Mouse (Mus musculus): ENCODE measurements around the gene Dnah2. TPM values are rescaled to one million over a fixed set of nuclear protein-coding genes. Genes with fewer than 3 reads are reported as not detected.

Dnah2 gene
- polyA plus RNA-seq, 1 experiment from 2014 or later: 1.9 TPM

DNA sequence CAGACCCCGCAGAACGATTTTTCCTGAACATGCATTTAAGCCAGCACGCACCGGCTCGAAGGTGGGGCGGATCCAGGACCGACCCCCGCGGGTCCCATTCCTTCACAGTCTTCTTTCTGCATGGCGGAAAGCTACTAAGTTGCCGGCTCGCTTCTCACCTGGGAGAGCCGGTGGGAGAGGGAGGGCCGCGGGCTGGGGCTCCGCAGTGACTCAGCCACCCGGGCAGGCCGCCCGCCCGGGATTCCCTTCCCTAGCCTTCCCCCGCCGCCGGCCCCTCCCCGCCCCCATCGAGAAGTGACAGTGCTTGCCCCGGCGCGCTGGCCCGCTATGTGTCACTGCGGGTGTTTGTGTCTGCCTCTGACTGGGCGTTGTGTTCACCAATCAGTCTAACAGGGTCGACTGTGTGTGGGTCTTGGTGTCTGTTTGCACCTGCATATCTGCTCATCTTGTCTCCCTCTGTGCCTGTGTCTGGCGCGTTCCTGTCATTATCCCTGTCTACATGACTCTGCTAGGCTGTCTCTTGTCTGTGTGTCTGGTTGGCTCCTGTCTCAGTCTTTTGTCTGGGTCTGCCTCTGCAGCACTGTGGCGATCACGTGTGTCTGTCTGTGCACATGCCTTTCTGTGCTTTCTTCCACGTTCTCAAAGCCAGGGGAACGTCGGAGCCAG is 137.2 kb downstream of the Dnah2 start:
- 1% methylated on average over 39 of the region's 39 CpGs for WGBS
- H3K9me3 ChIP-seq: no peaks in the 10 kb centered on the region
- ATAC-seq (ENCODE audit: low FRiP score, low read depth): 0 out of 2 replicates have a peak, but pooled peaks have one; percentile 1
- peaks cover 23% of the 10 kb centered on the region for H3K36me3 ChIP-seq
- no peaks in the 10 kb centered on the region for H3K27me3 ChIP-seq (replicated peaks)
- peak overlapping the region; percentile 91 for H3K9ac ChIP-seq
- peak overlapping the region; percentile 88 for H3K27ac ChIP-seq
- peak overlapping the region; percentile 80 for H3K4me3 ChIP-seq
- peak overlapping the region; percentile 98 for H3K4me2 ChIP-seq (replicated peaks)
- H3K4me1 ChIP-seq: peaks cover 61% of the 10 kb centered on the region

DNA sequence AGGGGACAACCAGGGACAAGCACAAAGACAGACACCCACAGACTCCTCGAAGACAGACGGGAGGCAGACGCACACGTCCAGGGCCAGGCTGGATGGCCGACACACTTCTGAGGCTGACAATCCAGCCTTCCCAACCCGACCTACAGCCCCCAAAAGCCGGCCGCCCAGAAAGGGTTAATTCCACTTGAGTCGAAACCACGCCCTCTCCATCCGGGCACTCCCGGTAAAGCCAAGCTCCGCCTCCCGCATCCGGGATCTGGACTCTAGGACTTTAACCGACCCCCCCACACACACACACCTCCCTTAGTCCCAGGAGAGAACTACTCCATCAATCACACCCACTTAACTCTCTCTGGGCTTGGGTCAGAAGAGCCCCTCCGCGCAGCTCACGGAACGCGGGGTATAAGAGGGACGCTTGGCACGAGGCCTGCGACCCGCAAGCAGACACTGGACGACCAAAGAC is 137.8 kb downstream of the Dnah2 start:
- H3K4me3 ChIP-seq: peak overlapping the region; percentile 80
- under 1% methylated on average over 26 of the region's 26 CpGs for WGBS
- no peaks in the 10 kb centered on the region for H3K9me3 ChIP-seq
- peak; percentile 54 for ATAC-seq (ENCODE audit: low FRiP score, low read depth)
- peak overlapping the region; percentile 98 for H3K4me2 ChIP-seq (replicated peaks)
- H3K27me3 ChIP-seq (replicated peaks): no peaks in the 10 kb centered on the region
- peaks cover 29% of the 10 kb centered on the region for H3K36me3 ChIP-seq
- peaks cover 56% of the 10 kb centered on the region for H3K4me1 ChIP-seq
- H3K27ac ChIP-seq: peak overlapping the region; percentile 95
- H3K9ac ChIP-seq: peak overlapping the region; percentile 91

GRCm38 (mm10) chr11:69410310-69411072 is 138.4 kb downstream of the Dnah2 start:
- peak; percentile 18; the same call in 1 of the 2 replicates for ATAC-seq (ENCODE audit: low FRiP score, low read depth)
- H3K27ac ChIP-seq: peak overlapping the region; percentile 95
- no peaks in the 10 kb centered on the region for H3K27me3 ChIP-seq (replicated peaks)
- peaks cover 56% of the 10 kb centered on the region for H3K4me1 ChIP-seq
- peak overlapping the region; percentile 91 for H3K9ac ChIP-seq
- peak overlapping the region; percentile 98 for H3K4me2 ChIP-seq (replicated peaks)
- WGBS: under 1% methylated on average over 41 of the region's 41 CpGs
- H3K36me3 ChIP-seq: peaks cover 35% of the 10 kb centered on the region
- H3K4me3 ChIP-seq: peak overlapping the region; percentile 80
- H3K9me3 ChIP-seq: no peaks in the 10 kb centered on the region

DNA sequence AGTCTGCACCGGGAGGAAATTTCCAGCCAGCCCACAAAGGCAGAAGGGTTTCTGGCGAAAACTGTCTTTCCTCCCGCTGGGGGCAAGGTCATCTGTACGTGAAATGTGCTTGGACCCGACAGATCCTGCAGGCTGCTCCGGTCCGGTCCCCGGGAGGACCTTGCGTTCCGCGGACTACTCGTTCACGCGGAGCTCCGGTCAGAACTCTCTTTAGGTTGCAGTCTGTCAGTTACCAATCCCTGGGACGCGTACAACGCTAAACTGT is 138.9 kb downstream of the Dnah2 start:
- H3K4me3 ChIP-seq: peak overlapping the region; percentile 80
- H3K9me3 ChIP-seq: no peaks in the 10 kb centered on the region
- peak overlapping the region; percentile 95 for H3K27ac ChIP-seq
- 0% methylated on average over 18 of the region's 18 CpGs for WGBS
- no peak for ATAC-seq (ENCODE audit: low FRiP score, low read depth)
- H3K36me3 ChIP-seq: peaks cover 40% of the 10 kb centered on the region
- peaks cover 55% of the 10 kb centered on the region for H3K4me1 ChIP-seq
- peak overlapping the region; percentile 91 for H3K9ac ChIP-seq
- no peaks in the 10 kb centered on the region for H3K27me3 ChIP-seq (replicated peaks)
- peak overlapping the region; percentile 98 for H3K4me2 ChIP-seq (replicated peaks)

DNA sequence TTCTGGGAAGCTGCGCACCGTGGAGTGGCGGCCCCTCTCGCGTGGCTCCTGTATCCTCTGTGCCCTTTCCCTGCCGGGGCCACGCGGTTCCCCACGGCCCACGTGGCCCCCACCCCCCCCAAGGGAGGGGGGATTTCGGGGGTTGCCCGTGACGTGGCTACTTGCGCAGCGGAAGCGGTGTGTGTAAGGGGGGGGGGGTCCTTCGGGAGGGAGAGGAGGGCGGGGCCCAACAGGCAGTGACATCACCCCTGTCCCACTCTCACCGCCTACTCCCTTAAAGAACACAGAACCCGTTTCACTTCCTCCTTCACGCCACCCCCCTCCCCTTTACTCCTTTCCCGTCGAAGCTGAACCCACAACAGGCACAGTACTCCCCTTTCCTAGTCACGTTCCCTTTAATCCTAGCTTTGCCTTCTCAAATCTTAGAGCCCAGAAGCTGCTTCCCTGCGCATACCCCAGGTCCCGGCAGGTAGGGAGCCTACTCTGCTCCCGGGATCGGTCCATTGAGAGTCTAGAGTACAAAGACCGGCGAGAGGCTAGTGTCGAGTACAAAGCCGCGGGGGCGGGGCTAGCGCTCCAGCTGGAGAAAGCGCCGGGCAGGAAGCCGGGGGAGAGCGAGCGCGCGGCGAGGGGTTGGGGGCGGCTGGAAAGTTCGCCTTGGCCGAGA is 139.4 kb downstream of the Dnah2 start:
- H3K36me3 ChIP-seq: peaks cover 45% of the 10 kb centered on the region
- peak; percentile 30; the same call in 1 of the 2 replicates for ATAC-seq (ENCODE audit: low FRiP score, low read depth)
- H3K27me3 ChIP-seq (replicated peaks): no peaks in the 10 kb centered on the region
- peak overlapping the region; percentile 98 for H3K4me2 ChIP-seq (replicated peaks)
- H3K9me3 ChIP-seq: no peaks in the 10 kb centered on the region
- H3K4me1 ChIP-seq: peaks cover 50% of the 10 kb centered on the region
- H3K9ac ChIP-seq: peak overlapping the region; percentile 91
- H3K4me3 ChIP-seq: peak overlapping the region; percentile 80
- peak overlapping the region; percentile 95 for H3K27ac ChIP-seq
- under 1% methylated on average over 43 of the region's 46 CpGs for WGBS

DNA sequence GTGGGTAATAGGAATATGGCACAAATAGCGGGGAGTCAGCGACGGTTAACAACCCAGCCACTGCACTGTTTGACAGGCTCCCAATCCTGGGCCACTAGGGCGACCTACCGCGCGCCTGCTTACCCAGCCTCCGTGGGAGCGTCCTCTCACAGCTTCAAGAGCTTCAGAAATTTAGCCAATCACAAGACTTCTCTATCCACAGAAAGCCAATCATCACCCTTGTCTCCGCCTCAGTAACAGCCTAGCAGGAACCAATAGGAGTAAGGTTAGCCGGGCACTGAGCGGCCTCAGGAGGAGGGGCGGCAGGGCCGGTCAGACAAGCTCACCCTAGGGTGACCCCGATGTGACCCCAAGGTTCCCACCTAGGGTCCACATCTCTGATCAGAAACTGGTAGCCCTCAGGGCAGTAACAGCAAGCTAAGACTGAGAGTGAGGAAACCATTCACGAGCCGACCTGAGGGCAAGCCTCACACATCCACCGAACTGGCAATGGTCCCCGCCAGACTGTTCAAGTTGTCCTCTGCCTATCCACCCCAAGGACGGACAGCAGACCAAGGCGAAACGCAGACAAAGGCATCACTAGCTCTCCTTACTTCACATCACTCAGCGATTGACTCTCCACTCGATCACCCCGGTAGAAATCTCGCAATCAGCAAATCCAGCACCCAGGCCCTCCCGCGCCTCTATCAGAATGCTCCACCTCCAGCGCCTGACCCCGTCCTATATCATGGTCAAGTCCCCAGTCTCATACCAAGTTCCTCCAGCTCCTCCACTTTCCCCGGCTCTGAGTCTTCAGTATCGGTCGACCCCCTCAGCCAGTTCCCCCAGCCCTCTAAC is 140.2 kb downstream of the Dnah2 start:
- peak overlapping the region; percentile 95 for H3K27ac ChIP-seq
- WGBS: under 1% methylated on average over 33 of the region's 33 CpGs
- H3K36me3 ChIP-seq: peaks cover 52% of the 10 kb centered on the region
- H3K4me3 ChIP-seq: peak overlapping the region; percentile 80
- H3K9me3 ChIP-seq: no peaks in the 10 kb centered on the region
- H3K4me1 ChIP-seq: peaks cover 42% of the 10 kb centered on the region
- H3K27me3 ChIP-seq (replicated peaks): no peaks in the 10 kb centered on the region
- peak overlapping the region; percentile 91 for H3K9ac ChIP-seq
- peak overlapping the region; percentile 98 for H3K4me2 ChIP-seq (replicated peaks)
- ATAC-seq (ENCODE audit: low FRiP score, low read depth): peak; percentile 62

GRCm38 (mm10) chr11:69407724-69408004 is 141.2 kb downstream of the Dnah2 start:
- ATAC-seq (ENCODE audit: low FRiP score, low read depth): no peak
- H3K9ac ChIP-seq: peak overlapping the region; percentile 91; the same call in 1 of the 2 replicates
- peak overlapping the region; percentile 98 for H3K4me2 ChIP-seq (replicated peaks)
- 91% methylated on average over 4 of the region's 4 CpGs for WGBS
- no peaks in the 10 kb centered on the region for H3K9me3 ChIP-seq
- H3K27ac ChIP-seq: no peak overlapping the region
- H3K27me3 ChIP-seq (replicated peaks): no peaks in the 10 kb centered on the region
- H3K4me1 ChIP-seq: peaks cover 32% of the 10 kb centered on the region
- peak overlapping the region; percentile 7; the same call in 1 of the 2 replicates for H3K4me3 ChIP-seq
- H3K36me3 ChIP-seq: peaks cover 59% of the 10 kb centered on the region

DNA sequence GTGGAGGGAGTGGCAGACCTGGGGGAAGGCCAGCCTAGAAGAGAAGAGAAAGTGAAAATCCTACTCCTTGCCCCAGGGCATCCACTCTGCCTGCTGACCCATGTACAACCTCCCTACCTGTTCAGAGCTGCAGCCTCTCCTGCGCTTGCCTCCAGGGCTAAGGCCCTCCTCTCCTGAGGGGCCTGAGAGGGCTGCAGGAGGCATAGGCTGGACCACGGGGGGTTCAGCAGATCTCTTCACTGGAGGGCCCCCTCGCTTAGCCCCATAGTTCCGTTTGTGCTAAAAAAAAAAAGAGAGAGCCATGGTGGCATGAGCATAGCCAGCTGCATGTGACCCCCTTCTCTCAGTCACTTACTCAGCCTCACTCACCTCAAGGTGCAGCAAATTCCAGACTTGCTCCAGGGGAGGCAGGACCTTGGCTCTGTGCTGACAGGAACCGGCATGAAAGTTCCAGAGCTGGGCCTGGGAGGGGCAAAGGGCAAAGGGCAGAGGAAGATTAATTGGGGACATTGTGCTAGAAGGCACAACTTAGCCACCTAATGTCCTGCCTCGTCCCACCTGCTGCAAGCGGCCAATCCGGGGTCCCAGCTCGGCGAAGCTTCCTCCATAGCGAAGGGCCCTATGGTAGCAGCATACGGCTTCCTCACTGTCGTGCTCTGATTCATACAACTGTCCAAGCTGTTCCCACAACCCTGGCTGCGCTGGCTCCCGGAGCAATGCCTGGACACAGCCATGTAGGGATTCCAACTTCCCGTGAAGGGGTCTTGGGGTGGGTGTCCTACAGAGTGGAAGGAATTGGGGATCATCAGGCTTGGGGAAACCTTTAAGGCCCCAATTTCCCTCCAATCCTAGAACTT is 141.8 kb downstream of the Dnah2 start:
- Histone ChIP-seq H3K4me1 (peaks cover 26% of the 10 kb centered on the region), H3K27me3 (replicated peaks) (no peaks in the 10 kb centered on the region), H3K27ac (no peak overlapping the region), H3K4me2 (replicated peaks) (peak overlapping the region; percentile 98; the same call in 1 of the 2 replicates), H3K36me3 (peaks cover 61% of the 10 kb centered on the region), H3K4me3 (peak overlapping the region; percentile 7; the same call in 1 of the 2 replicates), H3K9me3 (no peaks in the 10 kb centered on the region), H3K9ac (peak overlapping the region; percentile 91; the same call in 1 of the 2 replicates)
- no peak for ATAC-seq (ENCODE audit: low FRiP score, low read depth)
- 92% methylated on average over 16 of the region's 16 CpGs for WGBS

DNA sequence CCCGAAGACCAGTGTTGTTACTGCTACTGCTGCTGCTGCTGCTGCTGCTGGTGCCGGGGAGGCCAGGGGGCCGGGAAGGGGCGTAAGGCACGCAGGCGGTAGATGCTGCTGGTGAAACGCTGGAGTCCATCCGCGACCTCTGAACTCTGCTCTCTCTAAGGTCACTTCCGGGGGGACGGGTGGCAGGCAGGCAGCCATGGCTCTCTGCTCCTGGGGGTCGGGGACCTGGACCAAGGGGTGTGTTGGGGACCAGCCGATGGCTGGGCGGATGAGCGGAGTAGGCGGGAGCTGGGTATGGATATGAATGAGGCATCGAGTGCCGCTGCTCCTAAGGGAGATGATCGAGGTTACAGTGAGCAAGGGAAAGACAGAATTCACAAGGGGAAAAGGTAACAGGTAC is 142.6 kb downstream of the Dnah2 start:
- Histone ChIP-seq H3K27me3 (replicated peaks) (no peaks in the 10 kb centered on the region), H3K9me3 (no peaks in the 10 kb centered on the region), H3K4me1 (peaks cover 21% of the 10 kb centered on the region), H3K4me2 (replicated peaks) (no peak overlapping the region), H3K27ac (no peak overlapping the region), H3K36me3 (peaks cover 69% of the 10 kb centered on the region), H3K4me3 (no peak overlapping the region), H3K9ac (no peak overlapping the region)
- no peak for ATAC-seq (ENCODE audit: low FRiP score, low read depth)
- WGBS: 91% methylated on average over 19 of the region's 19 CpGs

- Histone ChIP-seq H3K27me3 (replicated peaks) (peaks cover 4% of the 10 kb centered on the region), H3K4me3 (no peak overlapping the region), H3K9ac (no peak overlapping the region), H3K27ac (no peak overlapping the region), H3K4me1 (peaks cover 20% of the 10 kb centered on the region), H3K9me3 (no peaks in the 10 kb centered on the region), H3K4me2 (replicated peaks) (no peak overlapping the region), H3K36me3 (peaks cover 75% of the 10 kb centered on the region)
- ATAC-seq (ENCODE audit: low FRiP score, low read depth): no peak
- 89% methylated on average over 24 of the region's 24 CpGs for whole genome bisulfite sequencing
These were observed 143.3 kb downstream of the Dnah2 start for GRCm38 (mm10) chr11:69405397-69406200.

Data from neural tube, embryonic 12.5 days (tissue).